Mouse (Mus musculus) thymus, adult 2 months (tissue): ENCODE results near the gene Lgals1.

Experiments used
- CTCF ChIP-seq: fragments of 200-500 bp; IDR thresholded peaks from 2 replicates; pipeline ENCODE4 v1.5.1; 2012; ENCODE audit warnings: mild to moderate bottlenecking, control low read depth, low read length, moderate library complexity, borderline replicate concordance; ENCODE audit not compliant: control insufficient read depth, poor library complexity, insufficient read depth; ENCODE audit errors: extremely low read depth
- POLR2A ChIP-seq: fragments of 200-500 bp; IDR thresholded peaks from 2 replicates; pipeline ENCODE4 v1.6.1; 2012; ENCODE audit warnings: mild to moderate bottlenecking, low read length, control low read depth, moderate library complexity; ENCODE audit not compliant: control insufficient read depth, poor library complexity, insufficient read depth; ENCODE audit errors: extremely low read depth

DNA sequence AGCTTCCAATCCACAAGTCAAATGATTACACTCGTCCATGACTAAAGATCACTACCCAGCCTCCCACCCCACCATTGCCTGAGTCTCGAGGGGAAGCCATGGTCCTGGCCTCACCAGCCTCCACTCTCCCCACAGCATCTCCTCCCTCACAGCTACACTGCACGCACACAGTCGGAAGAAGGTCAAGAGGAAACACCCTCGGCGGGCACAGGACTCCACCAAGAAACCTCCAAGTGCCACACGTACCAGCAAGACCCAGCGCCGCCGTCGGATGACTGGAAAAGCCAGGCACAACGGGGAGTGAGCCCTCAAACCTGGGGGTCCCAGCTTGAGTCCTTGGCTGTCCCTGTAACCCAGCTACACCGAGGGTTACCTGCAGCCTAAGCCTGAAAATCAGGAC, 13.8 kb downstream of the Lgals1 start:
- no peak for TF ChIP-seq CTCF
- no peak for TF ChIP-seq POLR2A
